Mouse (Mus musculus) testis, adult 2 months (tissue): ENCODE measurements around the gene Zfp423.

Experiments used
- CTCF ChIP-seq: fragments of 200-500 bp; IDR thresholded peaks from 2 replicates; pipeline ENCODE4 v1.5.1; 2012; ENCODE audit warnings: low read depth, mild to moderate bottlenecking, inconsistent platforms, low read length, moderate library complexity; ENCODE audit not compliant: control insufficient read depth, insufficient read depth, insufficient replicate concordance
- POLR2A ChIP-seq: fragments of 200-500 bp; IDR thresholded peaks from 2 replicates; pipeline ENCODE4 v1.6.1; 2012; ENCODE audit warnings: low read depth, mild to moderate bottlenecking, inconsistent platforms, low read length, moderate library complexity; ENCODE audit not compliant: control insufficient read depth

- no peak for TF ChIP-seq CTCF
- no peak for TF ChIP-seq POLR2A
These were observed 64.0 kb downstream of the Zfp423 start for GRCm38 (mm10) chr8:87895203-87896041.
